Mouse (Mus musculus) spleen, adult 2 months (tissue): ENCODE data around the gene Plekhg4.

Experiments used
- CTCF ChIP-seq: fragments of 200-500 bp; IDR thresholded peaks from 2 replicates; pipeline ENCODE4 v1.5.1; 2011; ENCODE audit warnings: mild to moderate bottlenecking, inconsistent platforms; ENCODE audit not compliant: insufficient read depth, insufficient read length, insufficient replicate concordance; ENCODE audit errors: extremely low read depth
- POLR2A ChIP-seq: fragments of 200-500 bp; IDR thresholded peaks from 2 replicates; pipeline ENCODE4 v1.6.1; 2011; ENCODE audit warnings: low read depth, low read length, inconsistent platforms

- TF ChIP-seq CTCF (no peak), POLR2A (no peak)
Observed at GRCm38 (mm10) chr8:105378673-105379072, 5.6 kb downstream of the Plekhg4 start.
